Mouse (Mus musculus): ENCODE data around the gene Echdc2.

GRCm38 (mm10) chr4:108127516-108127915, 37.7 kb upstream of the Echdc2 start:
- TF ChIP-seq CTCF (IDR thresholded peaks at IDR 0.05; ENCODE audit: borderline replicate concordance, insufficient read depth, low read length) (no peak), POLR2A (IDR thresholded peaks at IDR 0.05; ENCODE audit: low read depth, low read length) (no peak)

All from embryonic fibroblast, embryonic 13.5 days (primary cell).